Mouse (Mus musculus): ENCODE measurements around the gene Iqcf3.

GRCm38 (mm10) chr9:106509356-106509755 is 52.1 kb downstream of the Iqcf3 start:
- TF ChIP-seq ZC3H11A (IDR thresholded peaks at IDR 0.05; ENCODE audit: borderline replicate concordance, low read depth, low read length) = no peak
- TF ChIP-seq MAFK (IDR thresholded peaks at IDR 0.05; ENCODE audit: insufficient read depth, low read depth, low read length) = no peak
- TF ChIP-seq CHD2 (IDR thresholded peaks at IDR 0.05; ENCODE audit: low read depth, low read length) = no peak
- no peak for TF ChIP-seq HCFC1 (IDR thresholded peaks at IDR 0.05; ENCODE audit: borderline replicate concordance, insufficient read depth, low read length)
- no peak for TF ChIP-seq ZNF384 (IDR thresholded peaks at IDR 0.05; ENCODE audit: low read depth, low read length)
